Mouse (Mus musculus) liver, embryonic 14.5 days (tissue): ENCODE data around the gene Rtn4rl1.

Source experiments
- CTCF ChIP-seq: IDR thresholded peaks from 2 replicates; pipeline ENCODE4 v1.5.1; 2016; ENCODE audit warnings: antibody characterized with exemption, low read depth, control low read depth
- EP300 ChIP-seq: IDR thresholded peaks from 2 replicates; pipeline ENCODE4 v1.6.1; 2016; ENCODE audit warnings: antibody characterized with exemption, low read depth

DNA sequence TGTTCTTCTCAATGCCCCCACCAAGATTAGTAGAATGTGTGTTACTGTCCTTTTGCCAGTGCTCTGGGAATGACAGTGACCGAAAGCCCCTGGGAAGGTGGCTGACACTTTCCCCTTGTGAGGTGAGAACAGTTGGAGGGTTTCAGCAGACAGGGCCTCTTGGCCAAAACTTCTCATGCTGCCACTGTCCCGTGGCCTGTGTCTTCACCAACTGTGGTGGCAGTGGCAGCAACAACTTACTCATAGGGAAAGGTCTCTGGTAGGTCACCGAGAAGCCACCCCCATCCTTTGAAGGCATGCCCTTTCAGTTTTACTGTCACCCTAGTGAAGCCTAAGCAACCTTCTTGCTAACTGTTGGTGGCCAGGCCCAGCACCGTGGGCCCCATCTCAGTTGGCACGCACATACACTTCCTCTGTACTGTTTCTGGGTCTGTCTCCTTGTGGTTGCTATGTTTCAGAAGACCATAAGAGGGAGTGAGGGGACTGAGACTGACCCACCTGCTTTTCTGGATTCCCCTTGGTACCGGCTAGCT, 39.5 kb upstream of the Rtn4rl1 start:
- peak; percentile 29; the same call in 1 of the 2 replicates for TF ChIP-seq CTCF
- no peak for TF ChIP-seq EP300
